Mouse (Mus musculus) embryonic facial prominence, embryonic 14.5 days (tissue): ENCODE results near the gene Pigt. TPM values are rescaled to one million over a fixed set of nuclear protein-coding genes. Genes with fewer than 3 reads are reported as not detected.

ENCODE experiments used
- polyA plus RNA-seq: library from polyadenylated mRNA; unstranded; fragments of >200 nt; fragmentation: Nextera tagmentation; extraction: Ambion mirVana; gene quantifications from 2 replicates; pipeline ENCODE4 v1.2.1, GENCODE M21; 2014

Gene Pigt
- polyA plus RNA-seq, 1 experiment from 2014 or later: 76.9 TPM

Other genes with a start within 250 kb of the Pigt start
- gene Svs3b, start 240.9 kb upstream of the Pigt start, polyA plus RNA-seq: not detected in 2 replicates
- not detected in 2 replicates for gene Svs4, start 219.1 kb upstream of the Pigt start, polyA plus RNA-seq
- gene Svs3a, start 208.3 kb upstream of the Pigt start, polyA plus RNA-seq: not detected in 2 replicates
- not detected in 2 replicates for gene Svs6, start 180.8 kb upstream of the Pigt start, polyA plus RNA-seq
- not detected in 2 replicates for gene Svs5, start 164.8 kb upstream of the Pigt start, polyA plus RNA-seq
- 1.3 and 2.1 TPM in 2 replicates for gene Slpi, start 108.4 kb upstream of the Pigt start, polyA plus RNA-seq
- 0.42 and 0.52 TPM in 2 replicates for gene Rbpjl, start 94.4 kb upstream of the Pigt start, polyA plus RNA-seq
- 15.6 and 20.6 TPM in 2 replicates for gene Matn4, start 92.4 kb upstream of the Pigt start, polyA plus RNA-seq
- gene Sdc4, start 53.6 kb upstream of the Pigt start, polyA plus RNA-seq: 57.1 and 58.4 TPM in 2 replicates
- 63.3 and 68.3 TPM in 2 replicates for gene Sys1, start 40.6 kb upstream of the Pigt start, polyA plus RNA-seq
- gene Gm20458, start 36.6 kb upstream of the Pigt start, polyA plus RNA-seq: 12.5 and 14.7 TPM in 2 replicates
- gene Trp53tg5, start 23.8 kb upstream of the Pigt start, polyA plus RNA-seq: not detected in 2 replicates
- 4.1 and 10.5 TPM in 2 replicates for gene Dbndd2, start 11.4 kb upstream of the Pigt start, polyA plus RNA-seq
- gene Wfdc2, start 64.9 kb downstream of the Pigt start, polyA plus RNA-seq: 53.7 and 62.4 TPM in 2 replicates
- not detected in 2 replicates for gene Spint3, start 75.9 kb downstream of the Pigt start, polyA plus RNA-seq
- gene Wfdc6a, start 87.9 kb downstream of the Pigt start, polyA plus RNA-seq: 0.51 TPM in 1 of 2 replicates, not detected in the other
- gene Eppin, start 96.1 kb downstream of the Pigt start, polyA plus RNA-seq: not detected in 2 replicates
- gene Wfdc6b, start 116.0 kb downstream of the Pigt start, polyA plus RNA-seq: not detected in 2 replicates
- 0.11 TPM in 1 of 2 replicates, not detected in the other for gene Wfdc8, start 116.1 kb downstream of the Pigt start, polyA plus RNA-seq
- gene Wfdc16, start 141.3 kb downstream of the Pigt start, polyA plus RNA-seq: not detected in 2 replicates
- 0.69 and 1.1 TPM in 2 replicates for gene Wfdc10, start 158.5 kb downstream of the Pigt start, polyA plus RNA-seq
- not detected in 2 replicates for gene Wfdc9, start 159.1 kb downstream of the Pigt start, polyA plus RNA-seq
- gene Wfdc11, start 176.6 kb downstream of the Pigt start, polyA plus RNA-seq: not detected in 2 replicates
- 0.21 TPM in 1 of 2 replicates, not detected in the other for gene Wfdc13, start 187.6 kb downstream of the Pigt start, polyA plus RNA-seq
- not detected in 2 replicates for gene Spint4, start 201.0 kb downstream of the Pigt start, polyA plus RNA-seq
- not detected in 2 replicates for gene Spint5, start 217.8 kb downstream of the Pigt start, polyA plus RNA-seq
- 0.53 and 1.1 TPM in 2 replicates for gene Wfdc3, start 248.4 kb downstream of the Pigt start, polyA plus RNA-seq
- 60.9 and 63.0 TPM in 2 replicates for gene Dnttip1, start 248.5 kb downstream of the Pigt start, polyA plus RNA-seq